Mouse (Mus musculus) heart, embryonic 13.5 days (tissue): ENCODE results near the gene Dapl1. TPM values are rescaled to one million over a fixed set of nuclear protein-coding genes. Genes with fewer than 3 reads are reported as not detected.

Source experiments
- ATAC-seq: fragments of 200-750 bp; cut with Nextera tagmentation; 2 replicates; pipeline ENCODE4 v1.8.0; 2017; ENCODE audit warnings: moderate TSS enrichment; ENCODE audit not compliant: insufficient number of reproducible peaks, low FRiP score, low TSS enrichment; ENCODE audit errors: extremely low read depth
- H3K27ac ChIP-seq: fragments of 300-500 bp; sonication (generic); replicated peaks from 2 replicates; pipeline ENCODE4 v1.5.1; 2015; ENCODE audit warnings: moderate library complexity, mild to moderate bottlenecking, inconsistent platforms
- H3K27me3 ChIP-seq: fragments of 300-500 bp; sonication (generic); replicated peaks from 2 replicates; pipeline ENCODE4 v1.6.1; 2015; ENCODE audit warnings: mild to moderate bottlenecking, inconsistent platforms
- H3K36me3 ChIP-seq: fragments of 300-500 bp; sonication (generic); 2 replicates; pipeline ENCODE4 v1.6.1; 2015; ENCODE audit warnings: mild to moderate bottlenecking, inconsistent platforms
- H3K4me1 ChIP-seq: fragments of 300-500 bp; sonication (generic); 2 replicates; pipeline ENCODE4 v1.6.1; 2015; ENCODE audit warnings: inconsistent platforms
- H3K4me2 ChIP-seq: fragments of 300-500 bp; sonication (generic); 2 replicates; pipeline ENCODE4 v1.6.1; 2015; ENCODE audit warnings: inconsistent platforms, mild to moderate bottlenecking, moderate library complexity
- H3K4me3 ChIP-seq: fragments of 300-500 bp; sonication (generic); 2 replicates; pipeline ENCODE4 v1.5.1; 2015; ENCODE audit warnings: moderate library complexity, mild to moderate bottlenecking, inconsistent platforms
- H3K9ac ChIP-seq: fragments of 300-500 bp; sonication (generic); 2 replicates; pipeline ENCODE4 v1.6.1; 2015; ENCODE audit warnings: inconsistent platforms, mild to moderate bottlenecking, moderate library complexity
- H3K9me3 ChIP-seq: fragments of 300-500 bp; sonication (generic); 2 replicates; pipeline ENCODE4 v1.6.1; 2016; ENCODE audit warnings: inconsistent platforms
- WGBS: fragments of 180-500 bp; shearing (Covaris S2); methylation state at CpG from one replicate; pipeline ENCODE4 v1.1.7; 2015; ENCODE audit warnings: mixed read lengths; 5-methylcytosine and 5-hydroxymethylcytosine counted together
- polyA plus RNA-seq: library from polyadenylated mRNA; unstranded; fragments of >200 nt; fragmentation: Nextera tagmentation; extraction: Ambion mirVana; gene quantifications from 2 replicates; pipeline ENCODE4 v1.2.1, GENCODE M21; 2015

Gene Dapl1
- polyA plus RNA-seq, 1 experiment from 2014 or later, result not detected

DNA sequence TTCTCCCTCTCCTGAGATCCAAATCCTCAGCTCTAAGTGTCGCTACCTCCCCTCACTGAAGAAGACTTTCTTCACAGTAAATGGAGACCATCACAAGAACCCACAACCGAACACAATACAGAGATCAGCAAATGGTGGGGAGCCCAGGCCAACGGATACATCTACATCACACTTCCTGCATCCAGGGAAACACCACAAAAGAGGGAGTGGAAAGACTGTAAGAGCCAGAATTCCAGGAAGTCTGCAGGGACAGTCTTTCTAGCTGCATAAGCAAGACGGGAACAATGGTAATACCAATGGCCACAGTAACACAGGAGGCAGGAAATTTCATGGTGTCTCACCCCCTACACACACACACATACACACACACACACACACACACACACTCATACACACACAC is 55.3 kb downstream of the Dapl1 start:
- Histone ChIP-seq H3K4me3 (no peak overlapping the region), H3K27me3 (no peaks in the 10 kb centered on the region), H3K4me1 (peaks cover 12% of the 10 kb centered on the region), H3K9me3 (no peaks in the 10 kb centered on the region), H3K27ac (0 out of 2 replicates have a peak overlapping the region, but pooled peaks have one; percentile 8), H3K9ac (no peak overlapping the region), H3K36me3 (no peaks in the 10 kb centered on the region), H3K4me2 (no peak overlapping the region)
- WGBS, result 55% methylated on average over 4 of the region's 4 CpGs
- no peak for ATAC-seq

- Histone ChIP-seq H3K27me3 (no peaks in the 10 kb centered on the region), H3K9ac (no peak overlapping the region), H3K36me3 (no peaks in the 10 kb centered on the region), H3K27ac (no peak overlapping the region), H3K9me3 (no peaks in the 10 kb centered on the region), H3K4me2 (no peak overlapping the region), H3K4me1 (peaks cover 17% of the 10 kb centered on the region), H3K4me3 (no peak overlapping the region)
- 24% methylated on average over 11 of the region's 11 CpGs for WGBS
- ATAC-seq, result no peak
These were observed 56.9 kb downstream of the Dapl1 start for GRCm38 (mm10) chr2:59541121-59541887.

DNA sequence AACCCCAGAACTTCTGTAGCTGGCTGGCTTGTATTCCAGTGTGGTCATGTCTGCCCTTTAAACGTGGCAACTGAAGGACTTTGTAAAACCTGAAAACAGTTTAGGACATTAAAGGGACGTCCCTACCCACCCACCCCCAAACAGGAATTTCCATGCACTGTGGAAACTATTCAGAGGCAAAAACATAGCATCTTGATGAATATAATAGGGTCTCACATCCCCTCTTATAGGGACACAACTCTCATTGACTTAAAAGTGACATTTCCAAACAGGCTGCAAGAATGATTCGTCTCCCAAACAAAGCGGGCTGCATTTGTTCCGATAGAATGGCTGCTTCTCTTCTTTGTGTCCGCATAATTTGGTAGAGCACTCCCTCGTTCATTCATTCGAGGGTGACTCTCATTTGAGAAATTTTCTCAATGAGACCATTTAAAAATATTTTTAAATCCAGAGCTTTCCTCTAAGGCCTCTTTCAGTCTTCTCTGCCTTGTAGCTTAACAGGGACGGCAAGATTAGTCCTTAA is 59.2 kb downstream of the Dapl1 start:
- 72% methylated on average over 9 of the region's 9 CpGs for WGBS
- no peak overlapping the region for H3K4me3 ChIP-seq
- no peaks in the 10 kb centered on the region for H3K36me3 ChIP-seq
- no peak overlapping the region for H3K9ac ChIP-seq
- no peaks in the 10 kb centered on the region for H3K9me3 ChIP-seq
- ATAC-seq, result no peak
- H3K4me2 ChIP-seq, result no peak overlapping the region
- peaks cover 17% of the 10 kb centered on the region for H3K4me1 ChIP-seq
- H3K27me3 ChIP-seq, result no peaks in the 10 kb centered on the region
- no peak overlapping the region for H3K27ac ChIP-seq

- H3K4me2 ChIP-seq, result peak overlapping the region; percentile 22
- H3K9ac ChIP-seq, result no peak overlapping the region
- no peak overlapping the region for H3K4me3 ChIP-seq
- no peaks in the 10 kb centered on the region for H3K36me3 ChIP-seq
- WGBS, result 26% methylated on average over 13 of the region's 13 CpGs
- H3K27me3 ChIP-seq, result no peaks in the 10 kb centered on the region
- H3K4me1 ChIP-seq, result peaks cover 17% of the 10 kb centered on the region
- no peak overlapping the region; the same call in 1 of the 2 replicates for H3K27ac ChIP-seq
- ATAC-seq, result no peak
- H3K9me3 ChIP-seq, result no peaks in the 10 kb centered on the region
These were observed 59.9 kb downstream of the Dapl1 start for GRCm38 (mm10) chr2:59544237-59544909.

GRCm38 (mm10) chr2:59545001-59545400 is 60.5 kb downstream of the Dapl1 start:
- Histone ChIP-seq H3K27me3 (no peaks in the 10 kb centered on the region), H3K36me3 (no peaks in the 10 kb centered on the region), H3K4me2 (no peak overlapping the region; the same call in 1 of the 2 replicates), H3K9me3 (no peaks in the 10 kb centered on the region), H3K27ac (no peak overlapping the region), H3K9ac (no peak overlapping the region), H3K4me1 (peaks cover 17% of the 10 kb centered on the region), H3K4me3 (no peak overlapping the region)
- WGBS, result 34% methylated on average over 7 of the region's 7 CpGs
- ATAC-seq, result no peak

- peaks cover 13% of the 10 kb centered on the region for H3K4me1 ChIP-seq
- no peaks in the 10 kb centered on the region for H3K27me3 ChIP-seq
- WGBS, result 72% methylated on average over 8 of the region's 8 CpGs
- no peak overlapping the region for H3K27ac ChIP-seq
- H3K9ac ChIP-seq, result no peak overlapping the region
- H3K4me3 ChIP-seq, result no peak overlapping the region
- H3K36me3 ChIP-seq, result no peaks in the 10 kb centered on the region
- H3K9me3 ChIP-seq, result no peaks in the 10 kb centered on the region
- ATAC-seq, result no peak
- H3K4me2 ChIP-seq, result no peak overlapping the region
These were observed 63.1 kb downstream of the Dapl1 start for GRCm38 (mm10) chr2:59547369-59548099.

- H3K36me3 ChIP-seq, result no peaks in the 10 kb centered on the region
- no peak overlapping the region for H3K9ac ChIP-seq
- H3K4me2 ChIP-seq, result no peak overlapping the region
- H3K9me3 ChIP-seq, result no peaks in the 10 kb centered on the region
- no peaks in the 10 kb centered on the region for H3K27me3 ChIP-seq
- 49% methylated on average over 1 of the region's 1 CpGs for WGBS
- no peak for ATAC-seq
- no peak overlapping the region for H3K4me3 ChIP-seq
- H3K27ac ChIP-seq, result no peak overlapping the region
- no peaks in the 10 kb centered on the region for H3K4me1 ChIP-seq
These were observed 68.3 kb downstream of the Dapl1 start for GRCm38 (mm10) chr2:59552784-59553183.

DNA sequence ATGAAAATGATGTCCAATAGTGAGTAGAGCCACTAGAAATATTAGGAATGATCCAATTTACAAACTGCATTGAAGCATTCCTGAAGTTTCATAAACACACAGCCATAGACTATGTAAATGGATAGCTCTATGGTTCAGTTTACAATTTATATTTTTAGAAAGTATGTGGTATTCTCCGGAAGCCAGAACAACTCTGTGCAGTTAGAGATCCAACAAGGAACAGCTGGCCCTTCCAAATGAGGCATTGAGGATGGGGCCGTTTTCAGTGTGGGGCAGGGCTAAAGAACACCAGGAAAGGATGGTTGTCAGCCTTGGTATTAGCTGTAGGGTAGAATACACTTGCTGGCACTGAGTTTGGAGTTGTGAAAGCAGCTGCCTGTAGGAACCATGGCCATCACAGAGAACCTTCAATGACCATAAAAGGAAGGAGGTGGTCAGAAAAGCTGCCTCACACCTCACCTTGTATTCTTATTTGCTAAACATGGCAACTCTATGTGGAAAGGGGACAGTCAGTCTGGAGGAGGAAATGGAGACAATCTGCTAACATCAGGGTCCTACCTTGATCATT is 70.0 kb downstream of the Dapl1 start:
- Histone ChIP-seq H3K4me2 (no peak overlapping the region), H3K9ac (no peak overlapping the region), H3K27me3 (no peaks in the 10 kb centered on the region), H3K36me3 (no peaks in the 10 kb centered on the region), H3K4me1 (no peaks in the 10 kb centered on the region), H3K9me3 (no peaks in the 10 kb centered on the region), H3K27ac (no peak overlapping the region), H3K4me3 (no peak overlapping the region)
- no peak for ATAC-seq
- WGBS, result 78% methylated on average over 2 of the region's 2 CpGs

Other genes with a start within 250 kb of the Dapl1 start
- 25.0 and 27.0 TPM in 2 replicates for gene Tanc1, start 127.4 kb downstream of the Dapl1 start, polyA plus RNA-seq